Mouse (Mus musculus): ENCODE results near the gene Farp1.

Farp1 gene

GRCm38 (mm10) chr14:121261229-121261879 is 226.4 kb downstream of the Farp1 start:
- DNase-seq (ENCODE audit: low read depth, low spot score), result peak; percentile 40

DNA sequence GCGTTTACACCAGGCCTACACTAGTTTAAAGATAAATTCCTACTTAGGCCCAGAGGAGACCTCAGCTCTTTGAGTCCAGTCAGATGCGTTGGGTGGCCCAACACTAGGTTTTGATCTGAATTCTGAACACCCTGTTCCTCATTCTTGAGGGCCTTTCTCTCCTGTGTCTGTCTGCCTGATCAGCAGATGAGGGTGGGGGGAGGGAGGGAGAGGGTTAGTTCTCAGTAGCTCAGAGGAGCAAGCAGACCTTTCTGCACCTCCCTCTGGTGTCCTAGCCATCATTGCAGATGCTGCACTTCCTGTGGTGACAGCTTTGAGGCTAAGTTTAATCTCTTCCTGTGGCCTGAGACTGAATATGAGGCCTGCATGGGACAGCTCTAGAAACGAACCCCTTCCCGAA is 227.6 kb downstream of the Farp1 start:
- no peak for DNase-seq (ENCODE audit: low read depth, low spot score)

DNA sequence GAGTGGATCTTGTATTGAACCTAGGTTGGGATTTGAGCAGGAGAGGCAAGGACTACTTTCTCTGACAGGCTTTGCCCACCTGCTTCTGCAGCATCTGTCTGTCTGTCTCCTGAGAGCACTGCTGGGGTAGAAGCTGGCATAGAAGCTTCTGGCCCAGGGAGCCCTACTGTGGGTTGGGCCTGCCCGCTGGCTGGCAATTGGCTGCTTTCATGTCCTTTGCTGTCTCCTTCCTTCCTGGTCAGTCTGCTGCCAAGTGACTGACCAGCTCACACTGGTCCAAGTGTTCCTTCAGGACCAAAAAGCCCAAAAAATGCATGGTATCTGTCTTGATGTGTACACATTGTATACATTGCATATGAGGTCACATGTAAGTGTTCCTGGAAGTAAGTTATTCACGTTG is 228.9 kb downstream of the Farp1 start:
- DNase-seq (ENCODE audit: low read depth, low spot score), result no peak

DNA sequence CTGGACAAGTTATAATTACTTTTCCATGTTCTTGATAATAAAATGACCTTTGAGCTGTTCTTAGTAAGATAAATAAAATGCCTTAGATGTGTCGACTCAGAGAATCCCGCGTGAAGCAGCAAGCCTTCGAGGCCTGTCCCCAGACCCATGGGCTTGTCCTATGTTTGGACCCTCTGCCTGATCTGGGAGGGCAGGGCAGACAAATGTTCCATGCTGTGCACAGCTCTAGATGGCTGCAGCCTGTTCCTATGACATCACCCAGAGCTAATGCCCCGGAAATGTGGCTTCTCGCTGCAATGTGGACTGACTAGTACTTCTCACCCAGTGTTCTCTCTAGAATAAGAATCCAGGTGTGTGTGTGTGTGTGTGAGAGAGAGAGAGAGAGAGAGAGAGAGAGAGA is 229.5 kb downstream of the Farp1 start:
- no peak for DNase-seq (ENCODE audit: low read depth, low spot score)

- DNase-seq (ENCODE audit: low read depth, low spot score), result no peak
Observed at GRCm38 (mm10) chr14:121267801-121268200, 232.8 kb downstream of the Farp1 start.

DNA sequence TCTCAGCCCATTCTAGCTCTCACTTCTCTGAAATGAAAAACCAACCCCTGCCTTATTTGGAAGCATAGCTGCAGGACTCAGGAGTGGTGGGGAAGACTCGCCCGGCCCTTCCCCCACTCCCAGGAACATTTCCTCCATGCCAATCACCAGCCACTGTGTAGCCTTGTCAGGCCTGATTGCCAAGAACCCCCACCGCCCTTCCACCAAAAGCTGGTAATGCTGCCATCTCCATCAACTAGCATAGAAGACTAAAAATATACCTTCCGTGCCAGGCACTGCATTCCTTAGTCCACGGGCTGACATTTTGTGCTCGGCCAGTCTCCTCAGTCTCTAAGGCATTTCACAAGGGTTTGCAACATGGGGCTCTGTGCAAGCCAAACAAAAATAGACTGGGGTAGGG is 235.5 kb downstream of the Farp1 start:
- no peak for DNase-seq (ENCODE audit: low read depth, low spot score)

DNA sequence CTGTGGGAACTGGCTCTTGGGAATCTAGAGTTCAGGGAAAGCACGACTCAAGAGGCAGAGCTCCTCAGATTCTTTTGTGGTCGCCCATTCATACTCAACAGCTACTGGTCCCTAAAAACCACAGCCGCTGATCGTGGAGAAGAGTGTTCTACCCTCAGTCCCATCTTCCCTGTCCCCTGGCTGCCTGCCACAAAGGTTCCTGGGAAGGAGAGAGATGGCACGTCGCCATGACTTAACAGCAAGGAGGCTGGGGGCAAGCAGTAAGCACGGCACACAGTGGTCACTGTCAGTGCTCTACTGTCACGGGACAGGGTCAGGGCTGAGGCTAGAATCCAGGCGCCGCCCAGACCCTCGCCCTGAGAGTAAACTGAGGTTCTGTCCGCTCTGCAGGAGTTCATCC is 240.0 kb downstream of the Farp1 start:
- no peak for DNase-seq (ENCODE audit: low read depth, low spot score)

DNA sequence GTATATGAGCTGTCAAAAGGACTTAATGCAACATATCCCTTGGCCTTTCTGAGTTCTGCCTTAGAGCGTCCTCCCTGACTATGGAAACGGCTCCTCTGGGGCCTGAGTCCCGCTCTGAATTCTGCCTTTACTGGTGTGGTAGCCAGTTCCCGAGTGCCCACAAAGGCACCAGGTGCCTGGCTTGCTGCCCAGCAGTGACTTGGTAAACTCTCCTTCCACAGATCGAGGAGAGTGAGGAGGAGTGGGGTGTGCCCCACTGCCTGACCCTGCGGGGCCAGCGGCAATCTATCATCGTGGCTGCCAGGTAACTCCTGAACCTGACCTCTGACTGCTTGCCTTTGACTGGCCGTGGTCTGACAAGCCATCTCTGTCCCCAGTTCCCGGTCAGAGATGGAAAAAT is 241.0 kb downstream of the Farp1 start:
- no peak for DNase-seq (ENCODE audit: low read depth, low spot score)

GRCm38 (mm10) chr14:121279106-121279505 is 244.1 kb downstream of the Farp1 start:
- DNase-seq (ENCODE audit: low read depth, low spot score), result peak; percentile 61

- no peak for DNase-seq (ENCODE audit: low read depth, low spot score)
Observed at GRCm38 (mm10) chr14:121280601-121281335, 245.8 kb downstream of the Farp1 start.

- no peak for DNase-seq (ENCODE audit: low read depth, low spot score)
Observed at GRCm38 (mm10) chr14:121281336-121281710, 246.3 kb downstream of the Farp1 start.

DNA sequence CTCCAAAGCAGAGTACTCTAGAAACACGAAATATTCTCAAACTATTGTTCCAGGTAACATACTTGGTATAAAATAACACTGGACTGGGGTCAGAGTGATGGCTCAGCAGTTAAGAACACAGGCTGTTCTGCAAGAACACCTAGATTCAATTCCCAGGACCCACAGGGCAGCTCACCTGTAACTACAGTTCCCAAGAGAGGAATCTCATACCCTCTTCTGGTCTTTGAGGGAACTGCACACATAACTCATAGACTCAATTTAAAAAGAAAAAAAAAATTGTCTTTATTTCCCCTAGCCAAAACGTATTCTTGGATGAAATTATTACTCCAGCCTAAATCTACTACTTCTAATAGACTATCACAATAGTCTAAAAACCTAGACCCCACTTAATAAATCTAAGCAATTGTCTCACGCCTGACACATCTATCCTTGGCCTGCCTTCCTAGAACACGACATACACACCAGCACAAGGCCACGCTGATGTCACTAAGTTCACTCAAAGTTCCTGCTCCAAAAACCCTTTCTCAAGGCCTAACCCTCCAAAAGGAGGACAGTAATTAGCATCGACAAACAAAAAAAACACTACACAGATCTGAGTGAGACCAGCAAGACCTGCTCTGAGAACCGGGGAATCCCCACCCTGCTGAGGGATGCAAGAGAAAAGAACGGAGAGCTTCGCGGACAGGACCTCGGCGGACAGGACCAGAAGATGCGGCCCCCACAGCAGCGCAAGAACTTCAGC is 250.6 kb downstream of the Farp1 start:
- DNase-seq (ENCODE audit: low read depth, low spot score), result no peak

GRCm38 (mm10) chr14:121291881-121292280 is 256.9 kb downstream of the Farp1 start:
- DNase-seq (ENCODE audit: low read depth, low spot score), result no peak

- no peak for DNase-seq (ENCODE audit: low read depth, low spot score)
Observed at GRCm38 (mm10) chr14:121292391-121292790, 257.4 kb downstream of the Farp1 start.

DNA sequence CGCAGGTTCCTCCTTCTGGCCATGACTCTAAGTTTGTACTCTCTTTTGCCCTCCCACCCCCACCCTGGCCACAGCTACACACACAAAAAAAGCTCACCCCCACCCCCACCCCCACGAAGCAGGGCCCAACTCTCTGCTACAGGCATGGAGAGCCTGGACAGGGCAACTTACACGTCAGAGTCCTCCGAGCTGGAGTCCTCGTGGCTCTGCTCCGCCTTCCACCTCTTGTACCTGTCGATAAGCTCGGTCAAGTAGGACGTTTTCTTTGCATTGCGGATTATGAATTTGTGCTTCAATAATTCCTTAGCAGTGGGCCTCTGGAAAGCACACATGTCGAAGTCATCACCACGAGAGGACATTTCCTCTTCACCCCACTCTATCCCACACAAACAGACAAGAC is 259.5 kb downstream of the Farp1 start:
- DNase-seq (ENCODE audit: low read depth, low spot score), result no peak

DNA sequence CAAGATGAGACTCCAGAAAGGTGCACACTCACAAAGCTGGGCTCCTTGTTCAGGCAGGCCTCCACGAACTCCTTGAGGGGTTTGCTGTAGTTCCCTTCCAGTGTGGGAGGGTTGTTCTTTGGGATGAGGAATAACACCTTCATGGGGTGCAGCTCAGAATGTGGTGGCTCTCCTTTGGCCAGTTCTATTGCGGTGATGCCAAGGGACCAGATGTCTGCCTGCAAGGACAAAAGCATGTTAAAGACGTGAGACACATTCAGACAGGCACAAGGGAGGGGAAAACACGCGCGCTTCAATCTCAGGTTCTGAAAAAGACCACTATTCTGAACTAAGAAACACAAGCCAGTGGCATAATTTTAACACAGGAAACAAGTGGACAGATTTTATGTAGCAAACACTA is 262.1 kb downstream of the Farp1 start:
- no peak for DNase-seq (ENCODE audit: low read depth, low spot score)

- DNase-seq (ENCODE audit: low read depth, low spot score), result no peak
Observed at GRCm38 (mm10) chr14:121298537-121298936, 263.5 kb downstream of the Farp1 start.

- no peak for DNase-seq (ENCODE audit: low read depth, low spot score)
Observed at GRCm38 (mm10) chr14:121299093-121299492, 264.1 kb downstream of the Farp1 start.

GRCm38 (mm10) chr14:121304523-121304922 is 269.5 kb downstream of the Farp1 start:
- no peak for DNase-seq (ENCODE audit: low read depth, low spot score)

GRCm38 (mm10) chr14:121305316-121306064 is 270.5 kb downstream of the Farp1 start:
- no peak for DNase-seq (ENCODE audit: low read depth, low spot score)

- DNase-seq (ENCODE audit: low read depth, low spot score), result no peak
Observed at GRCm38 (mm10) chr14:121309909-121310308, 274.9 kb downstream of the Farp1 start.
